Mouse (Mus musculus) heart, embryonic 13.5 days (tissue): Measurements from ENCODE around the gene Rrp1. TPM values are rescaled to one million over a fixed set of nuclear protein-coding genes. Genes with fewer than 3 reads are reported as not detected.
A peak's percentile ranks its signal among the peaks of the same experiment; 100 is the strongest.

Experiments used
- ATAC-seq: fragments of 200-750 bp; cut with Nextera tagmentation; 2 replicates; pipeline ENCODE4 v1.8.0; 2017; ENCODE audit warnings: moderate TSS enrichment; ENCODE audit not compliant: insufficient number of reproducible peaks, low FRiP score, low TSS enrichment; ENCODE audit errors: extremely low read depth
- H3K27ac ChIP-seq: fragments of 300-500 bp; sonication (generic); replicated peaks from 2 replicates; pipeline ENCODE4 v1.5.1; 2015; ENCODE audit warnings: moderate library complexity, mild to moderate bottlenecking, inconsistent platforms
- H3K27me3 ChIP-seq: fragments of 300-500 bp; sonication (generic); replicated peaks from 2 replicates; pipeline ENCODE4 v1.6.1; 2015; ENCODE audit warnings: mild to moderate bottlenecking, inconsistent platforms
- H3K36me3 ChIP-seq: fragments of 300-500 bp; sonication (generic); 2 replicates; pipeline ENCODE4 v1.6.1; 2015; ENCODE audit warnings: mild to moderate bottlenecking, inconsistent platforms
- H3K4me1 ChIP-seq: fragments of 300-500 bp; sonication (generic); 2 replicates; pipeline ENCODE4 v1.6.1; 2015; ENCODE audit warnings: inconsistent platforms
- H3K4me2 ChIP-seq: fragments of 300-500 bp; sonication (generic); 2 replicates; pipeline ENCODE4 v1.6.1; 2015; ENCODE audit warnings: inconsistent platforms, mild to moderate bottlenecking, moderate library complexity
- H3K4me3 ChIP-seq: fragments of 300-500 bp; sonication (generic); 2 replicates; pipeline ENCODE4 v1.5.1; 2015; ENCODE audit warnings: moderate library complexity, mild to moderate bottlenecking, inconsistent platforms
- H3K9ac ChIP-seq: fragments of 300-500 bp; sonication (generic); 2 replicates; pipeline ENCODE4 v1.6.1; 2015; ENCODE audit warnings: inconsistent platforms, mild to moderate bottlenecking, moderate library complexity
- H3K9me3 ChIP-seq: fragments of 300-500 bp; sonication (generic); 2 replicates; pipeline ENCODE4 v1.6.1; 2016; ENCODE audit warnings: inconsistent platforms
- WGBS: fragments of 180-500 bp; shearing (Covaris S2); methylation state at CpG from one replicate; pipeline ENCODE4 v1.1.7; 2015; ENCODE audit warnings: mixed read lengths; 5-methylcytosine and 5-hydroxymethylcytosine counted together
- polyA plus RNA-seq: library from polyadenylated mRNA; unstranded; fragments of >200 nt; fragmentation: Nextera tagmentation; extraction: Ambion mirVana; gene quantifications from 2 replicates; pipeline ENCODE4 v1.2.1, GENCODE M21; 2015

Rrp1 gene
- polyA plus RNA-seq: 220 and 237 TPM in 2 replicates

DNA sequence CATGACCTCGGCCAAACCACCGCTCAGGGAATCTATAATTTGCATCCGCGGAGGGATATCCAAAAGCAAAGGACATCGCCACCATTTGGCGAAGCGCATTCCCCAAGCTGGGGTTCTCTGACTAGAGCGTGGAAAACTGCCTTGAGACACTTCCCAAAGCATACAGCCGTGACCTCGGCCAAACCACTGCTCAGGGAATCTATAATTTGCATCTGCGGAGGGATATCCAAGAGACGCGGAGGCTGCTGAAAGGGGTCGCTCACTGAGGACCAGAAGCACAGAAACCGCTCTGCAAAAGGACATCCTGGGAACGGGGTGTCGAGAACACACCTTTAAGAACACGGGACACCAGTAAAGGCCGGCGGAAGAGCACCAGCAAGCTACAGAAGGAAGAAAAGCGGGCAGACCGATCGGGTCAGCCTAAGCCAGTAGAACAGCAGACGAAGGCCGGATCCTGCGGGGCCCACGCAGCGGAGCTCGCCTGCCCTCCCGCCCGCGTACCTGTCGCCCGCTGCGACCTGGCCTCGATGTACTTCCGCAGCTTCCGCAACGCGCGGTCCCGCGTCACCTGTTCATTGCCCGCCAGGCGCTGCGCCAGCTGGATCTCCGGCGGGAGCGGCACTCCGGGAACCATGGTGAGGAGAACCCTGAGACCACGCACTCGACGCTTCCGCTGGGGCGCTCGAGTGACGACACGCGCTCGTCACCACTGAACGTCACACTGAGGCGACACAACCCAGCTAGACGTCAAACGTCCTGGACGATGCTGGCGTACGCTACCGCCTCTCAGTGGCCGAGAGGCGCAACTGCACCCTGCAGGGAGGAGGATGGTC is at the start of gene Rrp1:
Gene Rrp1 (minus strand): TSS at position 725 of the 833 bp plus-strand sequence.
- peaks cover 21% of the 10 kb centered on the region for H3K4me1 ChIP-seq
- H3K27ac ChIP-seq: peak within 1 kb of the TSS; percentile 88
- WGBS: under 1% methylated on average over 70 of the region's 70 CpGs
- no peaks in the 10 kb centered on the region for H3K9me3 ChIP-seq
- H3K4me2 ChIP-seq: peak within 1 kb of the TSS; percentile 90
- H3K4me3 ChIP-seq: peak within 1 kb of the TSS; percentile 95
- peak within 1 kb of the TSS; percentile 95 for H3K9ac ChIP-seq
- H3K27me3 ChIP-seq: no peaks in the 10 kb centered on the region
- peaks cover 37% of the 10 kb centered on the region for H3K36me3 ChIP-seq
- ATAC-seq: peak; percentile 90

DNA sequence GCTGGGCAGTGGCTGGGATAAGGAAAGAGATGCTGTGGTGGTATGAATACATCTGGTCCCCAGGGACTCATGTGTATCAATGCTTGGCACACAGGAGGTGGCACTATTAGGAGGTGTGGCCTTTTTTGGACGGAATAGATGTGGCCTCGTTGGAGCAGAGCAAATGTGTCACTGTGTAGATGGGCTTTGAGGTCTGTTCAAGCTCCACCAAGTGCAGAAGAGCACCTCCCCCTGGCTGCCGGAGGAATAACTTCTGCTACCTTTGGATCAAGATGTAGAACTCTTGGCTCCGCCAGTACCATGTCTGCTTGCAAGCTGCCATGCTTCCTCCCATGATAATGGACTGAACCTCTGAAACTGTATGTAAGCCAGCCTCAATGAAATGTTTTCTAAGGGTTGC is 48.9 kb upstream of the Rrp1 start:
- Histone ChIP-seq H3K4me2 (no peak overlapping the region), H3K9ac (no peak overlapping the region), H3K9me3 (no peaks in the 10 kb centered on the region), H3K36me3 (no peaks in the 10 kb centered on the region), H3K4me1 (peaks cover 45% of the 10 kb centered on the region), H3K4me3 (no peak overlapping the region), H3K27me3 (peaks cover 4% of the 10 kb centered on the region; the same call in 1 of the 2 replicates), H3K27ac (no peak overlapping the region)
- no peak for ATAC-seq
- 72% methylated on average over 4 of the region's 4 CpGs for WGBS

GRCm38 (mm10) chr10:78460463-78460862 is 47.6 kb upstream of the Rrp1 start:
- Histone ChIP-seq H3K27me3 (peaks cover 4% of the 10 kb centered on the region; the same call in 1 of the 2 replicates), H3K4me3 (no peak overlapping the region), H3K36me3 (no peaks in the 10 kb centered on the region), H3K4me1 (peaks cover 45% of the 10 kb centered on the region), H3K9ac (no peak overlapping the region), H3K4me2 (no peak overlapping the region), H3K9me3 (no peaks in the 10 kb centered on the region), H3K27ac (no peak overlapping the region)
- WGBS: 30% methylated on average over 5 of the region's 5 CpGs
- no peak for ATAC-seq

GRCm38 (mm10) chr10:78458348-78459111 is 45.7 kb upstream of the Rrp1 start:
- H3K9ac ChIP-seq: 0 out of 2 replicates have a peak overlapping the region, but pooled peaks have one; percentile 14
- H3K4me1 ChIP-seq: peaks cover 32% of the 10 kb centered on the region
- H3K27me3 ChIP-seq: peaks cover under 1% of the 10 kb centered on the region; the same call in 1 of the 2 replicates
- no peaks in the 10 kb centered on the region for H3K9me3 ChIP-seq
- no peak overlapping the region for H3K27ac ChIP-seq
- no peak overlapping the region for H3K4me3 ChIP-seq
- WGBS: 60% methylated on average over 5 of the region's 5 CpGs
- H3K4me2 ChIP-seq: no peak overlapping the region
- H3K36me3 ChIP-seq: no peaks in the 10 kb centered on the region
- no peak for ATAC-seq

- Histone ChIP-seq H3K4me1 (peaks cover 28% of the 10 kb centered on the region), H3K9ac (0 out of 2 replicates have a peak overlapping the region, but pooled peaks have one; percentile 24), H3K4me3 (no peak overlapping the region; the same call in 1 of the 2 replicates), H3K27ac (no peak overlapping the region), H3K9me3 (no peaks in the 10 kb centered on the region), H3K4me2 (peak overlapping the region; percentile 42), H3K36me3 (no peaks in the 10 kb centered on the region), H3K27me3 (no peaks in the 10 kb centered on the region)
- ATAC-seq: no peak
- 34% methylated on average over 10 of the region's 10 CpGs for WGBS
Measured at GRCm38 (mm10) chr10:78457495-78458347, 44.9 kb upstream of the Rrp1 start.

- H3K4me1 ChIP-seq: peaks cover 35% of the 10 kb centered on the region
- H3K36me3 ChIP-seq: no peaks in the 10 kb centered on the region
- no peak overlapping the region for H3K27ac ChIP-seq
- WGBS: 79% methylated on average over 13 of the region's 13 CpGs
- no peaks in the 10 kb centered on the region for H3K9me3 ChIP-seq
- ATAC-seq: no peak
- no peak overlapping the region for H3K9ac ChIP-seq
- H3K27me3 ChIP-seq: no peaks in the 10 kb centered on the region
- H3K4me2 ChIP-seq: no peak overlapping the region
- H3K4me3 ChIP-seq: no peak overlapping the region
Measured at GRCm38 (mm10) chr10:78456696-78457095, 43.9 kb upstream of the Rrp1 start.

GRCm38 (mm10) chr10:78452641-78453040 is 39.8 kb upstream of the Rrp1 start:
- Histone ChIP-seq H3K36me3 (peaks cover 30% of the 10 kb centered on the region), H3K27me3 (no peaks in the 10 kb centered on the region), H3K9me3 (no peaks in the 10 kb centered on the region), H3K4me1 (peaks cover 12% of the 10 kb centered on the region), H3K9ac (no peak overlapping the region), H3K4me3 (no peak overlapping the region), H3K27ac (no peak overlapping the region), H3K4me2 (no peak overlapping the region)
- 55% methylated on average over 4 of the region's 4 CpGs for WGBS
- no peak for ATAC-seq

DNA sequence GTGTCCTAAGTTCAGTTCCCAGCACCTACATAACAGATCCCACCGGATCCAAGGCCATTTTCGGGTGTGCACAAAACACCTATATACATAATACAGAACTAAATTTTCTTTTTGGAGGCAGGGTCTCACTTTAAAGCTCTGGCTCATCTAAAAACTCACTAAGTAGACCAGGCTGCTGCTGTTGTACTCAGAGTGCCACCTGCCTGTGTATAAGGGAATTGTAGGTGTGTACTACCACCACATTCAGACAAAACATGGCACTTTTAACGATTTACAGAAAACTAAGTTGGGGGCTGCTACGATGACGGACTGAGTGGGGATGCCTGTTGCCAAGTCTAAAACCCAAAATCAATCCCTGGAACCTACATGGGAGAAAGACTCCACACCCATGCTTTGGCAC is 37.9 kb upstream of the Rrp1 start:
- no peak for ATAC-seq
- H3K9ac ChIP-seq: no peak overlapping the region
- H3K4me3 ChIP-seq: no peak overlapping the region
- H3K27me3 ChIP-seq: no peaks in the 10 kb centered on the region
- H3K4me1 ChIP-seq: peaks cover 9% of the 10 kb centered on the region
- peaks cover 47% of the 10 kb centered on the region for H3K36me3 ChIP-seq
- H3K27ac ChIP-seq: no peak overlapping the region
- H3K9me3 ChIP-seq: no peaks in the 10 kb centered on the region
- WGBS: 91% methylated on average over 5 of the region's 5 CpGs
- H3K4me2 ChIP-seq: no peak overlapping the region

DNA sequence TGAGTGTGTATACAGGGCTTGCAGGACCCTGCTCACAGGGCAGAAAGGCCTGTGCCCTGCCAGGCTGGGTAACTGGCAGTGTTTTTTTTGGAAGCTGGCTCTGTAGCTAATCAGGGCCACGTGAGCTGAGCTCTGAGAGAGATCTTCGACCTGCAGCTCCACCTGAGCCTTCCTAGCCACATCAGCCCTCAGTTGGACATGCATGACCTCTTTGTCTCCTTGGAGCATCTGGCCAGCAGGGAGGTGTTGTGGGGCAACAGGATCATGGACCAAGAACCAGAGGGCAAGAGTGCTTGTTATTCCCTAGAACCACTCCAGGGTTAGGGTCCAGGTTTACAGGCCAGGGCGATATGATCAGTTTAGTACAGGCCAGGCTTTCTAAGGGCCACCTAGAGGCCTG is 34.6 kb upstream of the Rrp1 start:
- ATAC-seq: no peak
- H3K4me2 ChIP-seq: no peak overlapping the region

DNA sequence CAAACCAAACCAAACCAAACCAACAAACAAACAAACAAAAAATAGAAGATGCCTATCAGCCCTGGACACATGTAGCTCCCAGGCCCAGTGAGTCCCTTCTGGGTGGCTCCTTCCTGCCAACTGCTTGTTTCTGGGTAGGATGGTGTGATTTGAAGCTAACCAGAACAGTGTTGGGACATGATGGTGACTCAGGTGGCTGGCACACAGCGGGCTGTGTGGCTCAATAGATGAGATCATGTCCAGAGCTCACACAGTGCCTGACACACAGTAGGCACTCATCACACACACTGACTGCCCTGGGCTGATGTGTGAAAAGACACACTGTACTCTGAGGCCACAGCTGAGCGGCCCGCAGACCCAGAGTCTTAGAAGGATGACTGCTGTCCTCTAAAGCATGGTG is 33.4 kb upstream of the Rrp1 start:
- 79% methylated on average over 3 of the region's 3 CpGs for WGBS
- no peaks in the 10 kb centered on the region for H3K4me1 ChIP-seq
- no peak overlapping the region for H3K4me2 ChIP-seq
- H3K4me3 ChIP-seq: no peak overlapping the region
- H3K36me3 ChIP-seq: peaks cover 72% of the 10 kb centered on the region
- H3K27ac ChIP-seq: no peak overlapping the region
- H3K27me3 ChIP-seq: no peaks in the 10 kb centered on the region
- ATAC-seq: no peak
- no peak overlapping the region for H3K9ac ChIP-seq
- H3K9me3 ChIP-seq: no peaks in the 10 kb centered on the region

More for the DNA sequence above, 34.6 kb upstream of the Rrp1 start:
- Histone ChIP-seq H3K4me3 (no peak overlapping the region), H3K9ac (no peak overlapping the region), H3K4me1 (peaks cover 3% of the 10 kb centered on the region), H3K27me3 (no peaks in the 10 kb centered on the region), H3K27ac (no peak overlapping the region), H3K36me3 (peaks cover 64% of the 10 kb centered on the region), H3K9me3 (no peaks in the 10 kb centered on the region)
- WGBS: 79% methylated on average over 3 of the region's 3 CpGs

DNA sequence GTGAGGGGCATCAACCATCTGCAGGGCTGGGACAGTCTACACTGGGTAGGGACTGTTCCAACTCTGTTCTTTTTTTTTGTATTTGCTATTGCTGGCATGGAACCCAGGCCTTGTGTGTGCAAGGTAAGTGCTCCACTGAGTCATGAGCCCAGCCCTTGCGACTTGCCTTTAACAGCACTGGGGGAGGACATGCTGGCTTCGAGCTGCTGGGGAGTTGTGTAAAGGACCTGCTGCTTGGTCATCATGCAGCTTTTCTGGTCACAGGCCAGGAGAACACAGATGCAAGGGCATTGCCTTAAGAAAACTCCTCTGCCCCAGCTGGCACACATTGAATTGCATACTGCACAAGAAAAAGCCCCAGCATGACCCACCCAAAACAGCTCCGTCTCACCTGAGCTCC is 29.4 kb upstream of the Rrp1 start:
- no peak for ATAC-seq
- no peaks in the 10 kb centered on the region for H3K9me3 ChIP-seq
- H3K4me2 ChIP-seq: no peak overlapping the region
- H3K4me3 ChIP-seq: no peak overlapping the region
- 83% methylated on average over 3 of the region's 3 CpGs for WGBS
- H3K36me3 ChIP-seq: peaks cover 48% of the 10 kb centered on the region
- H3K27me3 ChIP-seq: no peaks in the 10 kb centered on the region
- no peak overlapping the region for H3K27ac ChIP-seq
- no peak overlapping the region for H3K9ac ChIP-seq
- H3K4me1 ChIP-seq: no peaks in the 10 kb centered on the region
